Mouse (Mus musculus): Measurements from ENCODE around the gene Gm20388. TPM values are rescaled to one million over a fixed set of nuclear protein-coding genes. Genes with fewer than 3 reads are reported as not detected.

The Gm20388 gene
- polyA plus RNA-seq, 1 experiment from 2014 or later, result 4.4 TPM

- Histone ChIP-seq H3K4me3 (replicated peaks) (no peak overlapping the region), H3K9ac (replicated peaks) (no peak overlapping the region), H3K36me3 (peaks cover 77% of the 10 kb centered on the region), H3K9me3 (no peaks in the 10 kb centered on the region), H3K4me2 (replicated peaks) (no peak overlapping the region), H3K27ac (no peak overlapping the region), H3K27me3 (no peaks in the 10 kb centered on the region), H3K4me1 (replicated peaks) (0 out of 2 replicates have a peak, but pooled peaks cover 3% of the 10 kb centered on the region)
- 85% methylated on average over 2 of the region's 2 CpGs for WGBS
- no peak for ATAC-seq
Observed at GRCm38 (mm10) chr8:122021725-122022124, 2111.1 kb downstream of the Gm20388 start.

- Histone ChIP-seq H3K9ac (replicated peaks) (no peak overlapping the region), H3K27me3 (no peaks in the 10 kb centered on the region), H3K9me3 (no peaks in the 10 kb centered on the region), H3K4me2 (replicated peaks) (no peak overlapping the region), H3K4me3 (replicated peaks) (no peak overlapping the region), H3K27ac (no peak overlapping the region), H3K4me1 (replicated peaks) (0 out of 2 replicates have a peak, but pooled peaks cover 3% of the 10 kb centered on the region), H3K36me3 (peaks cover 77% of the 10 kb centered on the region)
- ATAC-seq, result no peak
- 82% methylated on average over 6 of the region's 6 CpGs for WGBS
Observed at GRCm38 (mm10) chr8:122022274-122022673, 2111.6 kb downstream of the Gm20388 start.

- H3K9me3 ChIP-seq, result no peaks in the 10 kb centered on the region
- WGBS, result 82% methylated on average over 4 of the region's 4 CpGs
- peaks cover 75% of the 10 kb centered on the region for H3K36me3 ChIP-seq
- H3K27ac ChIP-seq, result no peak overlapping the region
- H3K4me2 ChIP-seq (replicated peaks), result no peak overlapping the region
- H3K27me3 ChIP-seq, result no peaks in the 10 kb centered on the region
- no peak overlapping the region for H3K4me3 ChIP-seq (replicated peaks)
- no peak overlapping the region for H3K9ac ChIP-seq (replicated peaks)
- 0 out of 2 replicates have a peak, but pooled peaks cover 3% of the 10 kb centered on the region for H3K4me1 ChIP-seq (replicated peaks)
- ATAC-seq, result no peak
Observed at GRCm38 (mm10) chr8:122022705-122023104, 2112.1 kb downstream of the Gm20388 start.

- Histone ChIP-seq H3K27ac (no peak overlapping the region), H3K27me3 (no peaks in the 10 kb centered on the region), H3K36me3 (peaks cover 53% of the 10 kb centered on the region), H3K4me1 (replicated peaks) (peaks cover 12% of the 10 kb centered on the region), H3K9ac (replicated peaks) (no peak overlapping the region), H3K9me3 (no peaks in the 10 kb centered on the region), H3K4me3 (replicated peaks) (no peak overlapping the region), H3K4me2 (replicated peaks) (no peak overlapping the region)
- ATAC-seq, result no peak
- WGBS, result 89% methylated on average over 9 of the region's 9 CpGs
Observed at GRCm38 (mm10) chr8:122025546-122025945, 2114.9 kb downstream of the Gm20388 start.

- H3K36me3 ChIP-seq, result peaks cover 40% of the 10 kb centered on the region
- no peak overlapping the region for H3K27ac ChIP-seq
- no peak overlapping the region for H3K4me2 ChIP-seq (replicated peaks)
- H3K9ac ChIP-seq (replicated peaks), result no peak overlapping the region
- H3K4me1 ChIP-seq (replicated peaks), result peaks cover 28% of the 10 kb centered on the region
- 83% methylated on average over 4 of the region's 4 CpGs for WGBS
- no peaks in the 10 kb centered on the region for H3K27me3 ChIP-seq
- no peak for ATAC-seq
- H3K4me3 ChIP-seq (replicated peaks), result no peak overlapping the region
- H3K9me3 ChIP-seq, result no peaks in the 10 kb centered on the region
Observed at GRCm38 (mm10) chr8:122028116-122028515, 2117.5 kb downstream of the Gm20388 start.

GRCm38 (mm10) chr8:122030965-122031364 lies 2120.3 kb downstream of the Gm20388 start:
- peaks cover 28% of the 10 kb centered on the region for H3K4me1 ChIP-seq (replicated peaks)
- no peaks in the 10 kb centered on the region for H3K9me3 ChIP-seq
- no peak overlapping the region for H3K4me3 ChIP-seq (replicated peaks)
- no peak for ATAC-seq
- no peak overlapping the region; the same call in 1 of the 2 replicates for H3K9ac ChIP-seq (replicated peaks)
- H3K27ac ChIP-seq, result peak overlapping the region; percentile 19; the same call in 1 of the 2 replicates
- no peaks in the 10 kb centered on the region for H3K27me3 ChIP-seq
- WGBS, result 25% methylated on average over 7 of the region's 7 CpGs
- H3K4me2 ChIP-seq (replicated peaks), result no peak overlapping the region
- H3K36me3 ChIP-seq, result peaks cover 14% of the 10 kb centered on the region

- Histone ChIP-seq H3K4me3 (replicated peaks) (no peak overlapping the region), H3K27ac (no peak overlapping the region), H3K9me3 (no peaks in the 10 kb centered on the region), H3K4me2 (replicated peaks) (no peak overlapping the region), H3K9ac (replicated peaks) (no peak overlapping the region), H3K4me1 (replicated peaks) (peaks cover 28% of the 10 kb centered on the region), H3K36me3 (no peaks in the 10 kb centered on the region; the same call in 1 of the 2 replicates), H3K27me3 (no peaks in the 10 kb centered on the region)
- 72% methylated on average over 9 of the region's 9 CpGs for WGBS
- ATAC-seq, result no peak
Observed at GRCm38 (mm10) chr8:122032741-122033140, 2122.1 kb downstream of the Gm20388 start.

- no peak overlapping the region for H3K27ac ChIP-seq
- H3K4me2 ChIP-seq (replicated peaks), result no peak overlapping the region
- no peaks in the 10 kb centered on the region for H3K36me3 ChIP-seq
- no peaks in the 10 kb centered on the region for H3K9me3 ChIP-seq
- H3K9ac ChIP-seq (replicated peaks), result no peak overlapping the region
- H3K4me1 ChIP-seq (replicated peaks), result peaks cover 19% of the 10 kb centered on the region
- H3K4me3 ChIP-seq (replicated peaks), result no peak overlapping the region
- ATAC-seq, result no peak
- H3K27me3 ChIP-seq, result no peaks in the 10 kb centered on the region
- WGBS, result 69% methylated on average over 7 of the region's 7 CpGs
Observed at GRCm38 (mm10) chr8:122035543-122035942, 2124.9 kb downstream of the Gm20388 start.

- no peak overlapping the region for H3K27ac ChIP-seq
- peaks cover 11% of the 10 kb centered on the region for H3K4me1 ChIP-seq (replicated peaks)
- H3K9me3 ChIP-seq, result no peaks in the 10 kb centered on the region
- no peaks in the 10 kb centered on the region for H3K36me3 ChIP-seq
- H3K4me2 ChIP-seq (replicated peaks), result no peak overlapping the region
- H3K4me3 ChIP-seq (replicated peaks), result no peak overlapping the region
- 82% methylated on average over 6 of the region's 6 CpGs for WGBS
- no peak overlapping the region for H3K9ac ChIP-seq (replicated peaks)
- no peak for ATAC-seq
- no peaks in the 10 kb centered on the region for H3K27me3 ChIP-seq
Observed at GRCm38 (mm10) chr8:122036325-122036724, 2125.7 kb downstream of the Gm20388 start.

GRCm38 (mm10) chr8:122037279-122037678 lies 2126.6 kb downstream of the Gm20388 start:
- 79% methylated on average over 7 of the region's 7 CpGs for WGBS

GRCm38 (mm10) chr8:122038076-122038475 lies 2127.4 kb downstream of the Gm20388 start:
- Histone ChIP-seq H3K36me3 (no peaks in the 10 kb centered on the region), H3K9me3 (no peaks in the 10 kb centered on the region), H3K9ac (replicated peaks) (no peak overlapping the region), H3K4me1 (replicated peaks) (no peaks in the 10 kb centered on the region), H3K27me3 (no peaks in the 10 kb centered on the region), H3K4me3 (replicated peaks) (no peak overlapping the region), H3K27ac (no peak overlapping the region), H3K4me2 (replicated peaks) (no peak overlapping the region)
- WGBS, result 94% methylated on average over 6 of the region's 6 CpGs
- ATAC-seq, result no peak

More at GRCm38 (mm10) chr8:122037279-122037678, 2126.6 kb downstream of the Gm20388 start:
- Histone ChIP-seq H3K36me3 (no peaks in the 10 kb centered on the region), H3K4me3 (replicated peaks) (no peak overlapping the region), H3K4me2 (replicated peaks) (no peak overlapping the region), H3K9ac (replicated peaks) (no peak overlapping the region), H3K27me3 (no peaks in the 10 kb centered on the region), H3K9me3 (no peaks in the 10 kb centered on the region), H3K27ac (no peak overlapping the region), H3K4me1 (replicated peaks) (peaks cover 6% of the 10 kb centered on the region)
- no peak for ATAC-seq

- Histone ChIP-seq H3K36me3 (no peaks in the 10 kb centered on the region), H3K4me2 (replicated peaks) (no peak overlapping the region), H3K9me3 (no peaks in the 10 kb centered on the region), H3K4me3 (replicated peaks) (no peak overlapping the region), H3K27ac (no peak overlapping the region), H3K9ac (replicated peaks) (no peak overlapping the region), H3K27me3 (no peaks in the 10 kb centered on the region), H3K4me1 (replicated peaks) (no peaks in the 10 kb centered on the region)
- ATAC-seq, result no peak
- WGBS, result 91% methylated on average over 4 of the region's 4 CpGs
Observed at GRCm38 (mm10) chr8:122039452-122039851, 2128.8 kb downstream of the Gm20388 start.

- Histone ChIP-seq H3K27ac (no peak overlapping the region), H3K36me3 (no peaks in the 10 kb centered on the region), H3K4me3 (replicated peaks) (no peak overlapping the region), H3K4me1 (replicated peaks) (no peaks in the 10 kb centered on the region), H3K9ac (replicated peaks) (no peak overlapping the region), H3K27me3 (no peaks in the 10 kb centered on the region), H3K4me2 (replicated peaks) (no peak overlapping the region), H3K9me3 (no peaks in the 10 kb centered on the region)
- no peak for ATAC-seq
- 58% methylated on average over 15 of the region's 15 CpGs for WGBS
Observed at GRCm38 (mm10) chr8:122047206-122047870, 2136.7 kb downstream of the Gm20388 start.

All from midbrain, embryonic 13.5 days (tissue).